Mouse (Mus musculus) liver, postnatal 0 days (tissue): ENCODE results near the gene Acox3. TPM values are rescaled to one million over a fixed set of nuclear protein-coding genes. Genes with fewer than 3 reads are reported as not detected.
A peak's percentile ranks its signal among the peaks of the same experiment; 100 is the strongest.

Source experiments
- ATAC-seq: fragments of 200-750 bp; cut with Nextera tagmentation; 2 replicates; pipeline ENCODE4 v1.8.0; 2017; ENCODE audit warnings: mild to moderate bottlenecking, moderate library complexity
- DNase-seq: peaks from one replicate; pipeline ENCODE4 v3.0.0-alpha.2; 2016
- H3K27ac ChIP-seq: fragments of 300-500 bp; sonication (generic); 2 replicates; pipeline ENCODE4 v1.5.1; 2014; ENCODE audit warnings: antibody characterized with exemption, moderate library complexity, mild to moderate bottlenecking, low read depth
- H3K27me3 ChIP-seq: fragments of 300-500 bp; sonication (generic); 2 replicates; pipeline ENCODE4 v1.6.1; 2014; ENCODE audit warnings: low read length, control low read depth, mixed read lengths; ENCODE audit not compliant: insufficient read depth
- H3K36me3 ChIP-seq: fragments of 300-500 bp; sonication (generic); replicated peaks from 2 replicates; pipeline ENCODE4 v1.6.1; 2014; ENCODE audit warnings: mild to moderate bottlenecking, control low read depth, low read length, moderate library complexity, mixed read lengths; ENCODE audit not compliant: insufficient read depth
- H3K4me1 ChIP-seq: fragments of 300-500 bp; sonication (generic); 2 replicates; pipeline ENCODE4 v1.6.1; 2014; ENCODE audit warnings: antibody characterized with exemption, mild to moderate bottlenecking, control low read depth; ENCODE audit not compliant: insufficient read depth
- H3K4me2 ChIP-seq: fragments of 300-500 bp; sonication (generic); 2 replicates; pipeline ENCODE4 v1.6.1; 2014; ENCODE audit warnings: low read depth, mild to moderate bottlenecking, low read length, moderate library complexity, mixed read lengths
- H3K4me3 ChIP-seq: fragments of 300-500 bp; sonication (generic); 2 replicates; pipeline ENCODE4 v1.5.1; 2014; ENCODE audit warnings: low read depth, low read length
- H3K9ac ChIP-seq: fragments of 300-500 bp; sonication (generic); replicated peaks from 2 replicates; pipeline ENCODE4 v1.6.1; 2014; ENCODE audit warnings: mild to moderate bottlenecking, moderate library complexity
- H3K9me3 ChIP-seq: fragments of 300-500 bp; sonication (generic); 2 replicates; pipeline ENCODE4 v1.6.1; 2016; ENCODE audit warnings: mild to moderate bottlenecking, control low read depth, low read length, mixed read lengths
- CTCF ChIP-seq: sonication (generic); IDR thresholded peaks from 2 replicates; pipeline ENCODE4 v1.5.1; 2016; ENCODE audit warnings: antibody characterized with exemption, low read depth
- EP300 ChIP-seq: IDR thresholded peaks from 2 replicates; pipeline ENCODE4 v1.6.1; 2016; ENCODE audit warnings: antibody characterized with exemption, low read depth, mild to moderate bottlenecking
- WGBS: fragments of 180-500 bp; shearing (Covaris S2); extraction: QIAGEN DNeasy Blood & Tissue Kit; methylation state at CpG from one replicate; pipeline ENCODE4 v1.1.7; 2014; ENCODE audit not compliant: insufficient replicate concordance; 5-methylcytosine and 5-hydroxymethylcytosine counted together
- polyA plus RNA-seq: library from polyadenylated mRNA; unstranded; fragments of >200 nt; fragmentation: Nextera tagmentation; extraction: Ambion mirVana; gene quantifications from 2 replicates; pipeline ENCODE4 v1.2.1, GENCODE M21; 2015

Gene Acox3
- polyA plus RNA-seq, 1 experiment from 2014 or later: 4.0 TPM

DNA sequence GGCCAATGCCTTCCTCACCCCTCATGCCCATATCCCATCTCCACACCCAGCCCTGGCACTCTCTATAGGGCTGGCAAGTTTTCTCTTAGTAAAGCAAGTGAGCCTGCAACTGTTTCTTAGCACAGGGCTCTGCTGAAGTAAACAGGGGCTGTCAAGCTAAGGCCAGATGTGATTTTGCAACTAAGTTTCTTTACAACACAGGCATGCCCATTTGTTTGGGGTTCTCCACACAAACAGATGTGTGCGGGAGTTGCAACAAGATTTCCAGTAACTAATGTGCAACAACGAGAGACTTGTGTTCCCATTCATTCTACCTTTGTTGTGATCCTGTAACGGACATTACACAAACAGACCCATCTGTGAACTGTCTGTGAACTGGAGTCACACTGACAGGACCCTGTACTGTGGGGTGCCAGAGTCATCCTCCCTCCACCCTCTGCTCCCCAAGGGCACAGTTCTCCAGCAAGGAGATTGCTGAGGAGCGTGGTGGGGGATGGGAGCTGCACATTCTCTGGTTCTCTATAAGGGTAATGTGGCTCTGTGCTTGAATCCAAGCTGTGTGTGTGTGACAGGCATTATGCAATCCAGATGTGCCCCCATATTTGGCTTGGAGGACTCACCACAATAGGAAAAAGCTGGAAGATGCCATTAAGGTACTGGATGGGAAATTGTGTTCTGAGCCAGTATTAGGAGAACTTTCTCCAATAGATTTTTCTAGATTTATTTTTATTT, 41.6 kb upstream of the Acox3 start:
- 58% methylated on average over 4 of the region's 4 CpGs for WGBS
- H3K36me3 ChIP-seq: no peaks in the 10 kb centered on the region
- H3K4me3 ChIP-seq: no peak overlapping the region
- H3K27me3 ChIP-seq: no peaks in the 10 kb centered on the region
- no peaks in the 10 kb centered on the region for H3K4me1 ChIP-seq
- no peak overlapping the region for H3K27ac ChIP-seq
- no peak overlapping the region for H3K9ac ChIP-seq
- DNase-seq (no peak), ATAC-seq (no peak)
- no peak overlapping the region for H3K4me2 ChIP-seq
- TF ChIP-seq EP300: no peak
- TF ChIP-seq CTCF: no peak
- H3K9me3 ChIP-seq: no peaks in the 10 kb centered on the region

DNA sequence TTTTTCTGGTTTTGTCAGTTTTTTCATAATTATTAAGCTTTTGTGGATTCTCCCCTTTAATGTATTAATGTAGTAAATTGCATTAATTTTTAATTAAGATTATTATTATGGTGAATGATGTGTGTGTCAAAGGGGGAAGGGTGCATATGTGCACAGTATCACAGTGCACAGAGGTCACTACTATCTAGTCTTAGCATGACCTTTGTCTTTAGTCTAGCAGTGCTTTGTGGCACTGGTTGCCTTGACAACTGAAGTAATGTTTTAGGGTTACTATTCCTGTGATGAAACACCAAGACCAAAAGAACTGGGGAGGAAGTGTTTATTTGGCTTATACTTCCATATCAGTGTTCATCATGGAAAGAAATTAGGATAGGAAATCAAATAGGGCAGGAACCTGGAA, 36.7 kb upstream of the Acox3 start:
- H3K4me2 ChIP-seq: no peak overlapping the region
- H3K9ac ChIP-seq: no peak overlapping the region
- TF ChIP-seq CTCF: no peak
- TF ChIP-seq EP300: no peak
- no peaks in the 10 kb centered on the region for H3K9me3 ChIP-seq
- ATAC-seq: peak; percentile 56; the same call in 1 of the 2 replicates
- no peaks in the 10 kb centered on the region for H3K4me1 ChIP-seq
- H3K27me3 ChIP-seq: no peaks in the 10 kb centered on the region
- no peak overlapping the region for H3K4me3 ChIP-seq
- H3K36me3 ChIP-seq: no peaks in the 10 kb centered on the region
- no peak overlapping the region for H3K27ac ChIP-seq
- no peak for DNase-seq

DNA sequence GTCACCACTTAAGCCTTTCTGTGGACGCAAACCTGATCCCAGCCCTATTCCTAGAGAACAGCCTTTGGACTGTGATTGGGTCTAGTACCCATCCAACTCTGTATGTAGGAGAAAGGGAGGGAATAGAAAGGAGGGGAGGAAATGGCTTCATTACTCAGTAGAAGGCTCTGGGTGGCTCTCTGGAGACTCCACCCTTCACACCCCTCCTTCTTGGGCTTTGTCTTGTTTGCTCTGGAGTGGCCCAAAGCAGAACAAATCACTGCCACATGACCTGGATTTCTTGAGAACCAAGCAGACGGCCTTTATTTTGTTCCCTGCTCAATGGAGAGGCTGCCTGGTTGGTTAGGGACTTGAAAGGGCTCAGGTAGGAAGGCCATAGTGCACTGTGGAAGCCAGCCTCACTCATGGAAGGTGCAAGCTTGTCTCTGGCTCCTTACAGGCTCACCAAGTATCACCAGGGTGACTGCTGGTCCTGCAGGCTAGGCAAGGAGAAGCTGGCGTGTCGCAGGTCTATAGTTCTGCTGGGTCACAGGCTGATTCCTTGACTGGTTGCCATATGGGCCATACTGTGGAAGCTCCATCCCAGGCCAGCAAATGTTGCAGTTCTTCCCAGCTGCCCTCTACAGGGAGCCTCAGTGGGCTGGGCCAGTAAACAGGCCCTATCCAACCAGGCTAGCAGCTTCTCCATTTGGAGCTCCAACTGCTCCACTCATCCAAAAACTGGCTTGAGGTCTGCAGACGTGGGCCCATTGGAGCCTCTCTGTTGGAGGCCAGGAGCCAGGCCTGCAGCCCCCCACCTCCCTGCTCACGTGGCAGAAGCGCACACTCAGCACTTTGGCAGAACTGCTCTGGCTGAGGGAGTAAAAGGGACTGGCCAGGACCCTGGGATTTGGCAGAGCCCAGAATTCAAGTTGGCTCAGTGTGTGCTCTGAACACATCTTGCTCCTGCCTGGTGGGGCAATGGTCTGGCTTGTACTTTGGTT, 30.7 kb upstream of the Acox3 start:
- DNase-seq: peak; percentile 12
- H3K27ac ChIP-seq: no peak overlapping the region
- WGBS: 45% methylated on average over 7 of the region's 7 CpGs

DNA sequence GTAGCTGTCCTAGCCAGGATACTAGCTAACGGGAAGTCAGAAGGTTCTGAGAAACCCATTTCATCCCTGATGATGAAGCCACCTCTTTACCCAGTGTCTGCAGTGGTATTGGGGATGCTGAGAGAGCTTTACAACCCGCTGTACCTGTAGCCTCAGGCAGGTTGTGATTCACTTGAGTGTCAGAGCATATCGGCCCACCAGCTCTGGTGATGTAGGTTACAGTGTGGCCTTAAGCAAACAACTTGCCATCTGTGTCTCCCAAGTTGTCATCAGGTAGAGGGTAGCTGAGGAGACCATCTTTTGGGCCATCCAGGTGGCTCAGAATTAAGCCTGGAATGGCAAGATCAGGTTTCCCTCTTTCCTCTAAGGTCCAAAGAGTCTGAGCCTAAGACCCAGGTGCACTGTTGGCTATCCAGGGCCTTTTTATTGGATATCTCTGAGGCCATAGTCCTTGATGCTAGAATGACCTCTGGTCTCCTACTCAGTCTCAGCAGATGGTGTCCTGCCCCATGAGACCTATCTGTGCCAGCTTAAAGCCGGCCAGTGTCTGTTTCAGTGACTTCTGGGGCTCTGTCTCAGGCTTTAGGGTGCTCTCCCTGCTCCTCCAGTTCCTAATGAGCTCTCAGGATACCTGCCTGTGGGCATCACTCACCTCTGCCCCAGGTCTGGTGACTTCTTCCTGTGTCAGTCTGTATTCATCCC, 29.9 kb upstream of the Acox3 start:
- Histone ChIP-seq H3K9ac (no peak overlapping the region), H3K4me2 (no peak overlapping the region), H3K9me3 (no peaks in the 10 kb centered on the region), H3K27me3 (no peaks in the 10 kb centered on the region), H3K27ac (no peak overlapping the region), H3K36me3 (peaks cover 11% of the 10 kb centered on the region; the same call in 1 of the 2 replicates), H3K4me1 (no peaks in the 10 kb centered on the region), H3K4me3 (no peak overlapping the region)
- DNase-seq (no peak), ATAC-seq (no peak)
- WGBS: 67% methylated on average over 4 of the region's 4 CpGs
- no peak for TF ChIP-seq CTCF
- no peak for TF ChIP-seq EP300

More for the DNA sequence above, 30.7 kb upstream of the Acox3 start:
- no peak overlapping the region for H3K4me3 ChIP-seq
- no peaks in the 10 kb centered on the region for H3K4me1 ChIP-seq
- no peak overlapping the region for H3K9ac ChIP-seq
- TF ChIP-seq EP300 (no peak), CTCF (no peak)
- no peak overlapping the region for H3K4me2 ChIP-seq
- no peaks in the 10 kb centered on the region for H3K9me3 ChIP-seq
- H3K36me3 ChIP-seq: 0 out of 2 replicates have a peak, but pooled peaks cover 5% of the 10 kb centered on the region
- no peaks in the 10 kb centered on the region for H3K27me3 ChIP-seq
- ATAC-seq: no peak

DNA sequence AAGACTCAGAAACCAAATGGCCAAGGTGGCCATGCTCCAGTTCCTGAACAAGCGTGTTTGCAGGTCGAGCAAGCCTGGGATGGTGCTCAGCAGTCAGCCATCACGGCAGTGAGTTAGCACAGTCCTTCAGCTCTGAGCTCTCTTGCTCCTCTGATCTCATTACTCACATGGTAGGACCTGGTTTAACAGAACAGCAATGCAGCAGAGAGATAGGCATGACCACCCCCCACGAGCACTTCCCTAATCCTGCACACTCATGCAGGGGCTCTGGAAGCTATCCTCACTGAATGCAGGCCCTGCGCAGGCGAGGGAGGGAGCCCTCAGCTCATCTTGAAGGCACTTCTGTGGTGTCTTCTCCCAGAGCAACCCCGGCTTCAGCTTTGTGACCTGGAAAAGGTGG, 26.4 kb upstream of the Acox3 start:
- no peak overlapping the region for H3K9ac ChIP-seq
- peaks cover 23% of the 10 kb centered on the region for H3K36me3 ChIP-seq
- no peaks in the 10 kb centered on the region for H3K27me3 ChIP-seq
- no peak overlapping the region for H3K4me2 ChIP-seq
- 82% methylated on average over 7 of the region's 7 CpGs for WGBS
- TF ChIP-seq CTCF (no peak), EP300 (no peak)
- H3K4me1 ChIP-seq: no peaks in the 10 kb centered on the region
- no peak overlapping the region for H3K27ac ChIP-seq
- ATAC-seq (no peak), DNase-seq (no peak)
- H3K9me3 ChIP-seq: no peaks in the 10 kb centered on the region
- no peak overlapping the region for H3K4me3 ChIP-seq
